Mouse (Mus musculus) hindbrain, embryonic 16.5 days (tissue): ENCODE results near the gene Capzb. TPM values are rescaled to one million over a fixed set of nuclear protein-coding genes. Genes with fewer than 3 reads are reported as not detected.

Source experiments
- ATAC-seq: fragments of 200-750 bp; cut with Nextera tagmentation; 2 replicates; pipeline ENCODE4 v1.8.0; 2017; ENCODE audit warnings: moderate TSS enrichment, moderate library complexity
- H3K27ac ChIP-seq: fragments of 300-500 bp; sonication (generic); 2 replicates; pipeline ENCODE4 v1.5.1; 2014; ENCODE audit warnings: low read depth, mild to moderate bottlenecking, control low read depth, low read length, moderate library complexity
- H3K27me3 ChIP-seq: fragments of 300-500 bp; sonication (generic); replicated peaks from 2 replicates; pipeline ENCODE4 v1.6.1; 2014; ENCODE audit warnings: low read length; ENCODE audit not compliant: control insufficient read depth, insufficient read depth
- H3K36me3 ChIP-seq: fragments of 300-500 bp; sonication (generic); 2 replicates; pipeline ENCODE4 v1.6.1; 2014; ENCODE audit warnings: mild to moderate bottlenecking, low read length, moderate library complexity, mixed read lengths; ENCODE audit not compliant: control insufficient read depth, insufficient read depth
- H3K4me1 ChIP-seq: fragments of 300-500 bp; sonication (generic); 2 replicates; pipeline ENCODE4 v1.6.1; 2014; ENCODE audit warnings: low read depth, low read length; ENCODE audit not compliant: control insufficient read depth, insufficient read depth
- H3K4me2 ChIP-seq: fragments of 300-500 bp; sonication (generic); 2 replicates; pipeline ENCODE4 v1.6.1; 2014; ENCODE audit warnings: mild to moderate bottlenecking, low read length, control low read depth, moderate library complexity
- H3K4me3 ChIP-seq: fragments of 300-500 bp; sonication (generic); 2 replicates; pipeline ENCODE4 v1.5.1; 2014; ENCODE audit warnings: mild to moderate bottlenecking, low read length, control low read depth, moderate library complexity
- H3K9ac ChIP-seq: fragments of 300-500 bp; sonication (generic); 2 replicates; pipeline ENCODE4 v1.6.1; 2014; ENCODE audit warnings: low read depth, mild to moderate bottlenecking, control low read depth, low read length, moderate library complexity
- H3K9me3 ChIP-seq: fragments of 300-500 bp; sonication (generic); 2 replicates; pipeline ENCODE4 v1.6.1; 2014; ENCODE audit warnings: mild to moderate bottlenecking, low read length, moderate library complexity; ENCODE audit not compliant: control insufficient read depth
- WGBS: fragments of 180-500 bp; shearing (Covaris S2); extraction: QIAGEN DNeasy Blood & Tissue Kit; methylation state at CpG from one replicate; pipeline ENCODE4 v1.1.7; 2014; 5-methylcytosine and 5-hydroxymethylcytosine counted together
- polyA plus RNA-seq: library from polyadenylated mRNA; unstranded; fragments of >200 nt; fragmentation: Nextera tagmentation; extraction: Ambion mirVana; gene quantifications from 2 replicates; pipeline ENCODE4 v1.2.1, GENCODE M21; 2015

The Capzb gene
- polyA plus RNA-seq, 1 experiment from 2014 or later = 339 TPM

DNA sequence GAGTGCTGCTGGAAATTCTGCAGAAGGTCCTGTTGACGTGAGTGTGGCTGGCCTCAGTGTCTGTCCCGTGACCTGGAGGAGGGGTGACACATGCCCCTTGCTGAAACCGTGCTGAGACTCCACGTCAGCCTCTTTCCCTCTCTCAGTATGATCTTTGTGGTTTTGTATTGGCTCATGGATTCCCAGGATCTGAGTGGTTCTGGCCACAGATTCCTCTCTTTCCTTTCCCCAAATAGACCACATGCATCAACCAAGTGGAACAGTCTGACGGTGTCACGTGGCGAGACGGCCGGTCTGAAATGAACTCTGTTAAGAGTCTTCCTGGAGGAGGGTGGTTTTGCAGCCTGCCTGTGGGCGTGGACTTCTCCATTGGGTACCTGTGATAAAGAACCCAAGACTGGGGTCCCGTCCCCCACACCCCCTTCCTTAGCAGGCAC is 21.3 kb downstream of the Capzb start:
- H3K27ac ChIP-seq = peak overlapping the region; percentile 31; the same call in 1 of the 2 replicates
- no peak for ATAC-seq

DNA sequence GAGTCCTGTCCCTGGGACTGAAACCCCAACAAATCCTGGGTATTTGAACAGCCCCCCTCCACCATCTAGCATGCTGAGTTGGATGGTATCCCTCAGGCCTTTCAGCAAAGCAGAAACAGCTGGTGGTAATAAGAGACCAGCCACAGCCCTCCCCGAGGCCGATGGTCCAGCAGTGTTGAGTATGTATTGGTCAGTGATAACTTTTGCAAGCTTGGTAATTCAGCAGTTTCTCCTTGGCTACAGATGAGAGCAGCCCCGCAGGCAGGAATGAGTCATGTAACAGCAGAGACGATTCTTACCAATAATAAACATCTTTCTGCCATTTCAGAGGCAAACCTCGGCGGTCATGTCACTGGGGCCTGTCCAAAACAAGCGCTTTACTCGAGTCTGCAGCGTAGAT is 23.9 kb downstream of the Capzb start:
- Histone ChIP-seq H3K9me3 (no peaks in the 10 kb centered on the region), H3K9ac (no peak overlapping the region; the same call in 1 of the 2 replicates), H3K4me2 (no peak overlapping the region), H3K27ac (0 out of 2 replicates have a peak overlapping the region, but pooled peaks have one; percentile 34), H3K36me3 (no peaks in the 10 kb centered on the region), H3K4me3 (no peak overlapping the region), H3K27me3 (no peaks in the 10 kb centered on the region), H3K4me1 (peaks cover 21% of the 10 kb centered on the region)
- no peak for ATAC-seq
- 72% methylated on average over 9 of the region's 9 CpGs for WGBS

More for the DNA sequence above, 21.3 kb downstream of the Capzb start:
- H3K9me3 ChIP-seq = no peaks in the 10 kb centered on the region
- H3K4me1 ChIP-seq = peaks cover 23% of the 10 kb centered on the region
- no peak overlapping the region for H3K4me3 ChIP-seq
- no peak overlapping the region for H3K4me2 ChIP-seq
- no peaks in the 10 kb centered on the region for H3K27me3 ChIP-seq
- no peaks in the 10 kb centered on the region for H3K36me3 ChIP-seq
- 72% methylated on average over 11 of the region's 11 CpGs for WGBS
- no peak overlapping the region for H3K9ac ChIP-seq

DNA sequence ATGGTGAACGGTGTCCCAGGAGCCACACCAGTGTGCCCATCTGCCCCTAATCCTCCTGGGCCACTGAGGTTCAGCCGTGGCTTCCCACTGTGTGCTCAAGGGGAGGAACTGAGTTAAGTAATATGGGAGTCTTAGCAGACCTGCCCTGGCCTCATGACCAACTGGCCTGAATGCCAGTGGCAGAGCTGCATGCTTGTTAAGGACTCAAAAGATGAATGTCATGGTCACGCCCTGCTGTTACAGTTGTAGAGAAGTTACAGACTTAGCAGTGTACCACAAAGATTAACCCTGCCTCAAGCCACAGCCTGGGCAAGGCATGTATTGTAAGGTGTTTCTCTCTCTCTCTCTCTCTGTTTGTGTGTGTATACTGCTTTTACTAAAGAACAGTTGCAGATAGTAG is 25.8 kb downstream of the Capzb start:
- no peak overlapping the region for H3K9ac ChIP-seq
- ATAC-seq = no peak
- H3K36me3 ChIP-seq = no peaks in the 10 kb centered on the region
- H3K4me3 ChIP-seq = no peak overlapping the region
- no peaks in the 10 kb centered on the region for H3K9me3 ChIP-seq
- 67% methylated on average over 3 of the region's 3 CpGs for WGBS
- no peak overlapping the region for H3K4me2 ChIP-seq
- no peak overlapping the region for H3K27ac ChIP-seq
- peaks cover 14% of the 10 kb centered on the region for H3K4me1 ChIP-seq
- no peaks in the 10 kb centered on the region for H3K27me3 ChIP-seq

DNA sequence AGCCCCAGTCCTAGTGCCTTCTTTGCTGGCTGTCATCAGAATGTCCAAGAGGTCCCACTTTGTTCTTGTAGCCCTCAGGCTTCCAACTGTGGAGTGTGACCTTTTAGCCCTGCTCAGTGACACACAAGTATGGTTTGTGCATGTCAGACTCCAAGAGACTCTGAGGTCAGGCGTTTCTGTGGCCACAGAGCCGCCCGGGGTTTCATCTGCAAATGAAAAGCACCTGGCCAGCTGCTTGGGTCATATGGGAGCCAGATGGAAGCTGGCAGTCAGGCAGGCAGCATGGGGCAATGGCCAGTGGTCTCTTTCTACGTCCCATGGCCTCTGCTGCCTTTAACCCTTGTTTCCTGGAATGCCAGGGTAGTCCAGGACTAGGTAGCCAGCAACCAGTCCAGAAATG is 27.0 kb downstream of the Capzb start:
- no peaks in the 10 kb centered on the region for H3K27me3 ChIP-seq
- no peaks in the 10 kb centered on the region for H3K36me3 ChIP-seq
- no peak for ATAC-seq
- no peak overlapping the region for H3K4me3 ChIP-seq
- H3K9me3 ChIP-seq = no peaks in the 10 kb centered on the region
- H3K4me2 ChIP-seq = no peak overlapping the region
- peaks cover 10% of the 10 kb centered on the region for H3K4me1 ChIP-seq
- 71% methylated on average over 4 of the region's 4 CpGs for WGBS
- no peak overlapping the region for H3K27ac ChIP-seq
- H3K9ac ChIP-seq = no peak overlapping the region

DNA sequence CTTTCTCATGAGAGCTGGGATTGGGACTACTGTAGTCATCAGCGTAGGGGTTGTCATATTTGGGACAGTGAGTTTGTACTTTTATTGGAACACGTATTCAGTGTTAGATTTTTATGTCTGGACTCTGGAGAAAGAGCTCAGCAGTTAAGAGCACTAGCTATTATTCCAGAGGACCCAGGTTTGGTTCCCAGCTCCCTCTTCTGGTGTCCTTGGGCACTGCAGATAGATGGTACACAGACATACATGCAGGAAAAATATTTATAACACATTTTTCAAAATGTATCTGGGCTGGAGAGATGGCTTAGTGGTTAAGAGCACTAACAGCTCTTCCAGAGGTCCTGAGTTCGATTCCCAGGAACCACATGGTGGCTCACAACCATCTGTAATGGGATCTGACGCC is 28.3 kb downstream of the Capzb start:
- H3K4me2 ChIP-seq = no peak overlapping the region
- no peak overlapping the region for H3K9ac ChIP-seq
- peaks cover 8% of the 10 kb centered on the region for H3K4me1 ChIP-seq
- no peak overlapping the region for H3K27ac ChIP-seq
- H3K27me3 ChIP-seq = no peaks in the 10 kb centered on the region
- peaks cover 2% of the 10 kb centered on the region; the same call in 1 of the 2 replicates for H3K36me3 ChIP-seq
- 93% methylated on average over 4 of the region's 4 CpGs for WGBS
- H3K4me3 ChIP-seq = no peak overlapping the region
- ATAC-seq = no peak
- no peaks in the 10 kb centered on the region for H3K9me3 ChIP-seq

DNA sequence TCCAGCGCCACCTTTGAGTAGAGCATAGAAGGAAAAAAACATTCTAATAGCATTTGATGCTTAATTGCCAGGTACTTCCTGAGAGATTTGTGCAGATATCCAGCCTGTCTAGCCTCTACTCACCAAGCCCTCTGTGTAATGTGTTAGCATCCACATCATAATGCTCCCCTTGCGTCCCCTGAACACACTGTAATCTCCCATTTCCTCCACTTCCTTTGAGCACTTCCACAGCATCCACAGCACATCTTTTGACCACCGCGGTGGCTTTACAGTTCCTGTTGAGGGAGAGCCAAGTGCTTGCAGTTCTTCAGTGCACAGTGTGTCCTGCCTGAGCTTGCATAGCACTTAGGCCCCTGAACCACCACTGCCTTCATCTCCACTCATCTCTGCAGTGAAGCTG is 29.1 kb downstream of the Capzb start:
- Histone ChIP-seq H3K27me3 (no peaks in the 10 kb centered on the region), H3K27ac (no peak overlapping the region), H3K36me3 (peaks cover 2% of the 10 kb centered on the region; the same call in 1 of the 2 replicates), H3K4me2 (no peak overlapping the region), H3K9ac (no peak overlapping the region), H3K9me3 (no peaks in the 10 kb centered on the region), H3K4me3 (no peak overlapping the region), H3K4me1 (peaks cover 4% of the 10 kb centered on the region; the same call in 1 of the 2 replicates)
- no peak for ATAC-seq
- WGBS = 78% methylated on average over 4 of the region's 4 CpGs

DNA sequence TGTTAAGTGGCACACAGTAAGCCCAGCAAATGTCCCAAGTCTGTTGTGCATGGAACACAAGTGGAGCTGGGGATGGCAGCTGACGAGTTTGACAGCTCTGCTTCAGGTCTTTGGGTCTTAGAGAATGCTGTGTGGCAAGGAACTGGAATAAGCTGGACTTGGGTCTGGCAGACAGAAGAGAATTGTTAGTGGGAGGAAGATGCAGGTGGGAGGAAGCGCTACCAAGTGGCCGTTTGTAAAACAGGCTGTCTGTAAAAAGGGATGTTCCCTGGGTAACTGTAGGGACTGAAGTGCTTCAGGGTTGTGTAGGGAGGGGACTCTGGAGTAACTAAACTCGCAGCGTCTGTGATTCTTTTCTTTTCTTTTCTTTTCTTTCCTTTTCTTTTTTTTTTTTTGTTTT is 32.4 kb downstream of the Capzb start:
- Histone ChIP-seq H3K4me3 (no peak overlapping the region), H3K36me3 (peaks cover 2% of the 10 kb centered on the region; the same call in 1 of the 2 replicates), H3K4me1 (peaks cover under 1% of the 10 kb centered on the region; the same call in 1 of the 2 replicates), H3K27me3 (no peaks in the 10 kb centered on the region), H3K9ac (no peak overlapping the region), H3K27ac (no peak overlapping the region), H3K4me2 (no peak overlapping the region), H3K9me3 (no peaks in the 10 kb centered on the region)
- no peak for ATAC-seq
- WGBS = 72% methylated on average over 5 of the region's 5 CpGs

DNA sequence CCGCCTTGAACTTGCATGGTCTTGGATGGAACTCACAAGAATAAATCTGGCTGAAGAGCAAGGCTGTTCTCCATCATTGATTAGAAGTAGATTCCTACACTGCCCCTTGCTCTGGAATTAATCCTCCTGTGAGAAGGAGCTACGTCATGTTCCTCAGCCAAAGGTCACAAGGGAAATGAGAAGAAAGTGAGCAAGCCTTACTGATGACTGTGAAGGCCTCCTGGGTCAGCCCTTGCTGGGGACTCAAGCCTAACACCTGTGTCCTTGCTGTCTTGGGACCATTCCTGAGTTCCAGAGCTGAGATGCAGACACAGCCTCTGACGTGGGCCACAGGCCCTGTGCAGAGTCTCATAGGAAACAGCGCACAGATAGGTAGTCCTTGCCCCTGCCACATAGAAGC is 33.2 kb downstream of the Capzb start:
- no peak overlapping the region for H3K9ac ChIP-seq
- ATAC-seq = no peak
- 85% methylated on average over 4 of the region's 4 CpGs for WGBS
- no peak overlapping the region for H3K4me3 ChIP-seq
- peaks cover 2% of the 10 kb centered on the region; the same call in 1 of the 2 replicates for H3K36me3 ChIP-seq
- no peak overlapping the region for H3K27ac ChIP-seq
- no peak overlapping the region for H3K4me2 ChIP-seq
- H3K4me1 ChIP-seq = peaks cover 8% of the 10 kb centered on the region
- no peaks in the 10 kb centered on the region for H3K9me3 ChIP-seq
- H3K27me3 ChIP-seq = no peaks in the 10 kb centered on the region

DNA sequence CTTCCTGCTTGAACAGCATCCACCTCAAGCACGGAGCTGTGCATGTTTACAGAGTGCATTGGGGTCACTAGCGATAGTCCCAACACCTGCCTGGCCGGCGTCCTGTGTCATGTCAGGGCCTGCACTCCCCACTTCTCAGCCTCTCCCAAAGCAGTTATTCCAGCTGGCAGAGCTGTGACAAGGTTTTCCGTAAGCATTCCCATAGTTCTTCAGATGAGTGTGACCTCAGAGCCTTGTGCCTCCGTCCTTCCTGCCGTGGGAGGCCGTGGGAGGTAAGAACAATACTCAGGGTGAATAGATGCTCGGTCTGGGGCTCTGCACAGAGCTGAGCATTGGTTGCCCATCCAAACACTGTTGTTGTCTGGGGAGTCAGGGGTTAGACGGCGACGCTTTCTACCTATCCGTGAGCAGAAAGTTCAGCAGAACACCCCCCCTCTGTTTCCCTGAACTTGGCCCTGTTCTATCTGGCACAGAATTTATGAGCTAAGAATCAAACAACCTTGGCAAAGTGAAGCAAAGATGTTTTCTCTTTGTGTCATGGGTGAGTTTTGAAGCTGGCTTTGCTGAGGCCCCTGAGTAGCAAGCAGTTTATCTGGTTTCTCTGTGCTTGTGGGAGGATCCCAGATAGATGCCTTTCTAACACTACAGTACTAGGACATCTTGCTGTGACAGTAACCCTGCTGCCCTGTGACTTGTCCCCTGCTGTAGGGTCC is 34.0 kb downstream of the Capzb start:
- no peaks in the 10 kb centered on the region for H3K9me3 ChIP-seq
- no peak for ATAC-seq
- H3K4me3 ChIP-seq = no peak overlapping the region
- WGBS = 79% methylated on average over 13 of the region's 13 CpGs
- H3K27ac ChIP-seq = no peak overlapping the region
- peaks cover 8% of the 10 kb centered on the region for H3K4me1 ChIP-seq
- H3K9ac ChIP-seq = no peak overlapping the region
- H3K4me2 ChIP-seq = no peak overlapping the region
- H3K27me3 ChIP-seq = no peaks in the 10 kb centered on the region
- H3K36me3 ChIP-seq = peaks cover 2% of the 10 kb centered on the region; the same call in 1 of the 2 replicates
